Mouse (Mus musculus) bone marrow macrophage, adult 2 months (primary cell): ENCODE measurements around the gene Fes.

Experiments used
- CTCF ChIP-seq: IDR thresholded peaks from 2 replicates; pipeline ENCODE4 v1.5.1; 2012; ENCODE audit warnings: low read depth, mild to moderate bottlenecking, low read length, moderate library complexity
- POLR2A ChIP-seq: IDR thresholded peaks from 2 replicates; pipeline ENCODE4 v1.6.1; 2012; ENCODE audit warnings: mild to moderate bottlenecking, low read depth, low read length, borderline replicate concordance

DNA sequence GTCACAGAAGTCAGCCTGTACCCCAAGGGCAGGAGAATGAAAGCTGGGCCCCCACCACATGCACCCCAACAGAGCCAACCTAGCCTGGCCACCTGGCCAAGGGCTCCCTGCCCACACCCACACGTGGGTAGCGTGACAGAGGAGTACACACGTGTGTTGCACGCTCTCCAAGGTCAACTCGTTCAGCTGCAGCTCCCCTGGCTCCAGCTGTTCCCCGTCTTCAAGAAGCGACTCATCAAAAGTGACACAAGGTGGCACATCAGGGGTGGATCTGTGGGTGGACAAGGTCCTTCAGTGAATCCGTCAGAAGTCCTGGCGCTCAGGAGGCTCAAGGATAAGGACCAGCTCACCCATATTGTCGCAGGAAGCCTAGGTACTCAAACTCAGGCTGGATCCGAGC lies 4.8 kb downstream of the Fes start:
- TF ChIP-seq POLR2A, result no peak
- no peak for TF ChIP-seq CTCF
